Mouse (Mus musculus) small intestine, adult 2 months (tissue): ENCODE data around the gene Tmpo.

Experiments used
- CTCF ChIP-seq: fragments of 200-500 bp; IDR thresholded peaks from 2 replicates; pipeline ENCODE4 v1.5.1; 2012; ENCODE audit warnings: low read depth, mild to moderate bottlenecking, control low read depth, inconsistent platforms, low read length, moderate library complexity, mixed read lengths; ENCODE audit not compliant: insufficient replicate concordance, insufficient read length; ENCODE audit errors: extremely low read depth
- POLR2A ChIP-seq: fragments of 200-500 bp; IDR thresholded peaks from 2 replicates; pipeline ENCODE4 v1.6.1; 2012; ENCODE audit warnings: low read depth, mild to moderate bottlenecking, control low read depth, inconsistent platforms, low read length, moderate library complexity

DNA sequence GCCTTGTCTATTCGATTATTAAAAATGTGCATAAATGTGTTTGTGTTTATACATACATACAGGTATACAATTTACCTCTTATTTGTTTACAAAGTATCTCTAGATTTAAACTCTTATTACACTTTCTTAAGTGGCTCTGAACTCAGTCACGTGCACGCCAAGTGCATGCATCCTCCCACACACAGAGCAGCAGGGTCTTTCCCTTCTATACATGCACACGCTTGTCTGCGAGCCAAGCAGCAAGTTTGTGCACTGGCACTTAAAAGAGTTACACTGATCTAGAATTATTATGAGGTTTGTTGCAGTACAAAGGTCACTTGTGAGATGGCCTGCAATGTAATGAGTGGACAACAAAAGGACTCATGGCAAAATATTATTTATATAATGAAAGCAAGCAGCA, 20.1 kb downstream of the Tmpo start:
- TF ChIP-seq CTCF (no peak), POLR2A (no peak)
